Mouse (Mus musculus): ENCODE measurements around the gene Phtf1. TPM values are rescaled to one million over a fixed set of nuclear protein-coding genes. Genes with fewer than 3 reads are reported as not detected.

Gene Phtf1
- total RNA-seq, 2 experiments from 2014 or later, result 21.7 to 32.7 TPM

DNA sequence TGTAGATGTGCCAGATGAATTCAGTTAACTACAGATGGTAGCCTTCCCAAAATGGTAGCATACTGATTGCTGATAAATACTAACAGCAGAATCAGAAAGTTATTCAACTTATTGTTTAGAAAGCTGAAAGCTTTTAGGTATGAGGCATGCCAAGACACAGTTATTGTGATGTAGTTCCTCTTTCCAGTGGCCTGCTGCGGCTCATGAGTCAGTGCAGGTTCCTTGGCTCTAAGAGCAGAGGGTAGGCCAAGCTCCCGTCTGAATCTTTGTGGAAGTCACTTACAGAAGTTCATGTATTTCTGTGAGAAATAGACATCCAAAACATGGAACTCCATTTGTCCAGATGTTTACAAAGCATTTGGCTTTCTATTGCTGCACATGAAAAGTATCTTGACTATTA is 44.1 kb downstream of the Phtf1 start:
- ATAC-seq (replicated peaks; ENCODE audit: low FRiP score, low TSS enrichment, poor library complexity, severe bottlenecking), result no peak

DNA sequence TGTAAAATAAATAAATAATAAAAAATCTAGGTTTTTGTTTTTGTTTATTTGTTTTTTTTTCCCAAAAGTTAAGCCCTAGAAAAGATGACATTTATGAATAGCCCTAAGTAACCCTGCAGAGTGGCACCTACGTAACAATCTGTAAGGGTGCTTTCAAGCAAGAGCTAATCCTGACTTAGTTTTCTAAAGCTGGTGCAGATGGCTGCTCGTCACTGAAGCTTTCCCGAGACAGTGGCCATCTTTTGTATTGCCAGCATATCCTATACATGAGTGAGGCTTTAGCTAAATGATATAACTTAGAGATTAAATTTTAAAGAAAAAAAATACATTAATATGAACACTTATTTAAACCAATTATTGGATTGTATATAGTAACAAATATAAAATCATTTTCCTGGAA is 50.0 kb downstream of the Phtf1 start:
- ATAC-seq (replicated peaks; ENCODE audit: low FRiP score, low TSS enrichment, poor library complexity, severe bottlenecking), result no peak

DNA sequence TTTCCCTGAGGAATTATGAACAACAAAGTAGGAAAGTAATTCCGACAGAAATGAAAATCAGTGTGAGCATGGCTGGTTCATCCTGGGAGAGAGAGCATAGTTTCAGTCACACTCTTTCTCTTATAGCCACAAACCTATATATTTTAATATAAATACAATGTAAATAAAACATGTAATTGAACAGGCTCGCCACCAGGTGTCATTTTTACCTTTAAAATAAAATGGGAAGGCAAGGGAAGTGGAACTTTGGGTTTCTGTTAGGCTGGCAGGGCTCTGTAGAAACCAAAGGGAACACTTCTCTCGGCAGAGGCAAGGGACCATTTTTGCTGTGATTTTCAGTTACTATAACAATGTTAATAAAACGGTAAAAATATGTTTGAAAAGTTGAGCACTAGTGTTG is 51.5 kb downstream of the Phtf1 start:
- ATAC-seq (replicated peaks; ENCODE audit: low FRiP score, low TSS enrichment, poor library complexity, severe bottlenecking), result no peak

DNA sequence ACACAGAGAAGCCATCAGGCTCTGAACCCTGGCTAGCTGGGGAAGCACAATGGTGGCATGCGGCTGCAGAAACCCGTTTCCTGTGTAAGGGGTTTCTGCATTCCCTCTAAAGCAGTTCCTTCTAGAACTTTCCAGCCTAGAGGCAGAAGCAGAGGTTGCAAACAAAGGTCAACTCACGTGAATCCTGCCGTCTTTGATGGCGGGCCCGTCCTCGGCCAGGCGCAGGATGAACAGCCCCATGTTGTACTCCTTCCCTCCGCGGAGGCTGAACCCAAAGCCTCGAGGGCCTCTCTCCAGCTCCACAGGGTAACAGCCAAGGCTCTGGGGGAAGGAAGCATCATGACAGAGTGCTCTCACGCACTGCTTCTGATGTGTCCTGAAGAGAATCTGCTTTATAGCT is 52.2 kb downstream of the Phtf1 start:
- ATAC-seq (replicated peaks; ENCODE audit: low FRiP score, low TSS enrichment, poor library complexity, severe bottlenecking), result no peak

DNA sequence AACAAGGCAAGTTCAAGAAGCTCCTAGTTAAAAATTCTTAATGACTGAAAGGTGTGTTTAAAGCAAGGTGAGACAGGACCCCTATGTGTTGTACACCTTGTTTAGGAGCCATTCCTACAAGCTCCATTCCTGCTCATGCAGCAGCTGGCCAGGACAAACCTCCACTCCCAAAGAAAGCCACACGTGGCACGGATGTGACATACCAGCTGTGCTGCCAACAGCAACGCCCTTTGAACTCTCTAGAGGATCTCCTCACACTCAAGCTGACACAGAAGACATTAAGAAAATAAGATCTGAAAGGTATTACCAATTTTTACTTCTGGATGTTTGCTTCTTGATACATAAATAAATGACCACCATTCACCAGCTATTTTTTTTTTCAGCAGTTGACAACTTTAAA is 59.0 kb downstream of the Phtf1 start:
- ATAC-seq (replicated peaks; ENCODE audit: low FRiP score, low TSS enrichment, poor library complexity, severe bottlenecking), result no peak

DNA sequence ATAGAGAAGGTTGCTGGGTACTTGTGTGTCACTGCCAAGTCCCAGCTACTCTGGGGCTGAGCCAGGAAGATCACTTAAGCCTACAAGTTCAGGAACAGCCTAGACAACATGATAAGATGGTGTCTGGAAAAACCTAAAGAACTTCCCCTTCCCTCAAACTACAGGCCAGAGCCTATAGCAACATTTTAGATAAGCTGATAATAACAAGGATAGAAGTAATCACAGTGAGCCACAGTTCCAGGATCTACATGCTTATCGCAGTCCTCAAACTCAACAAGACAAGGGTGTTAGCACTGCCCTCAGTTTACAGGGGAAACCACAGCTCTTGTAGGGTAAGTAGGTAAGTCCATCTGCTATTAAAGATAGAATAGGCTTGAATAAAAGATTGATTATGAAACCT is 64.2 kb downstream of the Phtf1 start:
- ATAC-seq (replicated peaks; ENCODE audit: low FRiP score, low TSS enrichment, poor library complexity, severe bottlenecking), result peak; percentile 86

DNA sequence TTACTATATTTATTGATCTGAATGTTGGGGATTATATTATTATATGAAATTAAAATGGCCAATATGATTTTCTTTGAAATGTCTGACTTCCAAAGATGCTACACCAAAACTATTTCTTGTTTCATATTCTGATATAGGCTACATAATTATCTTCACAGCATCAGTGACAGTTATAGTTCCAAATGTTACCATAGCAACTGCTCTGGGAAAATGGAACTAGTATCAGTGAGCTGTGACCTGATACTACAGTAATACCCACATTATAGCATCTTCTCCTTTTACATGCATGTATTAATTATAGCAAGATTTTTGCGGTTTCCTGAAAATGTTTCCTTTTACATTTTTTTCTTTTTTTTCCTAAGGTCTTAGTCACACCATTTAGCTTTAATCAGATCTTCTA is 64.8 kb downstream of the Phtf1 start:
- no peak for ATAC-seq (replicated peaks; ENCODE audit: low FRiP score, low TSS enrichment, poor library complexity, severe bottlenecking)

DNA sequence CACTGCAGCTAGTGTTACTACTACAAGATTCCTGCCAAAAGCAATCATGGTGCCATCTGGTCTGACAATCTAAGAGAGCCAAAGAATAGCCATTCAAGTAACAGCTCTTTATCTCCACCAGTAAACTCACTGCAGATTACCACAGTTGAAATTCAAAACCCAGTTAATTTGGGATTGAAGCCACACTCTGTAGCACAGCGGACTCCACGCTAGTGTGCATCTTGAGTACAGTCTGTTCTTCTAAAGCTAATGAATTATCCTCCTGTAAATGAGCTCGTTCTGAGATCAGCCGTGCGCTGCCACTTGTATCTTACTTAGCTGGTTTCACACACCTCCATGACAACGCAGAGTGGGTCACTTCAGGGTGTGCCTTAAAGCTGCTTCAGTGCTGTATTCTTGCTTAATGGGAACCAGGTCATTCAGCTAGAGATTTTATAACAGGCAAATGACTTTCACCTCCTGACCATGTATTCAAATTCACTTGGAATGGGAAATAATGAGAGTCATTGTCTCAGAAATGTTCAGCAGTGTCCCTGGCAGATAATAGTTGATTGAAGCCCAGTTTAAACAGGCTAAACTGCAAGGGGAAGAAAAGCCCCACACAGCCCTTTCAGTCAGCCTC is 91.2 kb downstream of the Phtf1 start:
- no peak for ATAC-seq (replicated peaks; ENCODE audit: low FRiP score, low TSS enrichment, poor library complexity, severe bottlenecking)

DNA sequence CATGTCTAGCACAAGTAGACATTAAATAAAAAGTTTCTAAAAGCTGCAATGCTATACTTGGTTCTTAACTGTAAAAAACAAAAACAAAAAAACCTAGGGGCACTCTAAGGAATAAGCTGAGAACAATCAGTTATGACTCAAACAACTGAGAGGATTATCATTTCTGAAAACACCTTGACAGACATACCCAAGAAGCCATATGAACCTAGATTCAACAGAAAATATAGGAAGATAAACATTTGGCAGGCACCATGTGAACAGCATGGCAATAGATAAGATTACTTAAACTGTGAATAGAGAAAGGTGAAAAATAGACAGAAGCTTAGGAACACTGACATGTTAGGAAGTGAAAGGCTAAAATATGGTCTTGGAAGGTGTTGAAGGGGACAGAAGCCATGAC is 101.5 kb downstream of the Phtf1 start:
- peak; percentile 87 for ATAC-seq (replicated peaks; ENCODE audit: low FRiP score, low TSS enrichment, poor library complexity, severe bottlenecking)

Other genes starting within 250 kb of the Phtf1 start
- not detected in 2 replicates for gene Olfml3, start 230.1 kb upstream of the Phtf1 start, total RNA-seq (2014; fragmentation: Nextera tagmentation)
- gene Olfml3, start 230.1 kb upstream of the Phtf1 start, total RNA-seq (2017), result 0.56 TPM in 1 of 2 replicates, not detected in the other
- gene Gm10964, start 228.7 kb upstream of the Phtf1 start, total RNA-seq (2014; fragmentation: Nextera tagmentation), result not detected in 2 replicates
- not detected in 2 replicates for gene Gm10964, start 228.7 kb upstream of the Phtf1 start, total RNA-seq (2017)
- 98.1 and 127 TPM in 2 replicates for gene Hipk1, start 176.5 kb upstream of the Phtf1 start, total RNA-seq (2014; fragmentation: Nextera tagmentation)
- 64.3 and 69.2 TPM in 2 replicates for gene Hipk1, start 176.5 kb upstream of the Phtf1 start, total RNA-seq (2017)
- 17.9 and 25.4 TPM in 2 replicates for gene Dclre1b, start 158.7 kb upstream of the Phtf1 start, total RNA-seq (2014; fragmentation: Nextera tagmentation)
- gene Dclre1b, start 158.7 kb upstream of the Phtf1 start, total RNA-seq (2017), result 8.3 and 9.8 TPM in 2 replicates
- gene Ap4b1, start 158.6 kb upstream of the Phtf1 start, total RNA-seq (2014; fragmentation: Nextera tagmentation), result 14.9 and 22.2 TPM in 2 replicates
- 14.6 and 28.8 TPM in 2 replicates for gene Ap4b1, start 158.6 kb upstream of the Phtf1 start, total RNA-seq (2017)
- gene Gm43064, start 158.5 kb upstream of the Phtf1 start, total RNA-seq (2014; fragmentation: Nextera tagmentation), result not detected in 2 replicates
- gene Gm43064, start 158.5 kb upstream of the Phtf1 start, total RNA-seq (2017), result not detected in 2 replicates
- gene Bcl2l15, start 135.5 kb upstream of the Phtf1 start, total RNA-seq (2014; fragmentation: Nextera tagmentation), result 6.4 and 10.1 TPM in 2 replicates
- gene Bcl2l15, start 135.5 kb upstream of the Phtf1 start, total RNA-seq (2017), result 4.0 and 9.3 TPM in 2 replicates
- 6.7 and 15.5 TPM in 2 replicates for gene Ptpn22, start 108.3 kb upstream of the Phtf1 start, total RNA-seq (2014; fragmentation: Nextera tagmentation)
- gene Ptpn22, start 108.3 kb upstream of the Phtf1 start, total RNA-seq (2017), result 14.0 and 19.4 TPM in 2 replicates
- gene Rsbn1, start 54.0 kb upstream of the Phtf1 start, total RNA-seq (2014; fragmentation: Nextera tagmentation), result 22.9 and 25.1 TPM in 2 replicates
- 30.6 and 38.4 TPM in 2 replicates for gene Rsbn1, start 54.0 kb upstream of the Phtf1 start, total RNA-seq (2017)

Measured in megakaryocyte-erythroid progenitor cell, adult 5-6 weeks (primary cell).